Mouse (Mus musculus) liver, adult 2 months (tissue): Measurements from ENCODE around the gene Dydc1. TPM values are rescaled to one million over a fixed set of nuclear protein-coding genes. Genes with fewer than 3 reads are reported as not detected.

Experiments
- DNase-seq: peaks from one replicate; pipeline ENCODE4 v3.0.0-alpha.2; 2011; ENCODE audit warnings: low read depth, low spot score; ENCODE audit errors: extremely low read depth
- H3K27ac ChIP-seq: fragments of 200-500 bp; replicated peaks from 2 replicates; pipeline ENCODE4 v1.5.1; 2012; ENCODE audit warnings: low read depth, mild to moderate bottlenecking, control low read depth, inconsistent platforms, low read length; ENCODE audit not compliant: insufficient read depth
- H3K27me3 ChIP-seq: fragments of 200-500 bp; 2 replicates; pipeline ENCODE4 v1.6.1; 2012; ENCODE audit warnings: mild to moderate bottlenecking, moderate library complexity, low read length, inconsistent platforms; ENCODE audit not compliant: control insufficient read depth, insufficient read depth
- H3K36me3 ChIP-seq: fragments of 200-500 bp; 2 replicates; pipeline ENCODE4 v1.6.1; 2012; ENCODE audit warnings: low read length, inconsistent platforms; ENCODE audit not compliant: control insufficient read depth, insufficient read depth
- H3K4me1 ChIP-seq: fragments of 200-500 bp; 2 replicates; pipeline ENCODE4 v1.6.1; 2011; ENCODE audit warnings: low read length; ENCODE audit not compliant: control insufficient read depth, insufficient read depth
- H3K4me3 ChIP-seq: fragments of 200-500 bp; 2 replicates; pipeline ENCODE4 v1.5.1; 2011; ENCODE audit warnings: low read depth, mild to moderate bottlenecking, control low read depth, low read length, moderate library complexity; ENCODE audit not compliant: insufficient read depth
- H3K79me2 ChIP-seq: fragments of 200-500 bp; 2 replicates; pipeline ENCODE4 v1.6.1; 2012; ENCODE audit warnings: inconsistent platforms, mild to moderate bottlenecking, low read length, moderate library complexity; ENCODE audit not compliant: control insufficient read depth, insufficient read depth
- H3K9ac ChIP-seq: fragments of 200-500 bp; 2 replicates; pipeline ENCODE4 v1.6.1; 2012; ENCODE audit warnings: low read depth, mild to moderate bottlenecking, control low read depth, inconsistent platforms, low read length
- CTCF ChIP-seq: fragments of 200-500 bp; IDR thresholded peaks from 2 replicates; pipeline ENCODE4 v1.5.1; 2011; ENCODE audit warnings: low read depth, low read length, control low read depth
- POLR2A ChIP-seq: fragments of 200-500 bp; IDR thresholded peaks from 2 replicates; pipeline ENCODE4 v1.6.1; 2011; ENCODE audit warnings: low read length, control low read depth; ENCODE audit not compliant: insufficient read depth; ENCODE audit errors: extremely low read depth
- WGBS: fragments of 180-500 bp; shearing (Covaris S2); methylation state at CpG from one replicate; pipeline ENCODE4 v1.1.7; 2018; 5-methylcytosine and 5-hydroxymethylcytosine counted together
- polyA plus RNA-seq: library from polyadenylated mRNA; depleted of rRNA; stranded (reverse); fragments of >200 nt; gene quantifications from 2 replicates; pipeline ENCODE4 v1.2.3, GENCODE M21; 2012; rRNA removed
- total RNA-seq: library from RNA; depleted of rRNA; stranded (reverse); fragments of >200 nt; gene quantifications from 2 replicates; pipeline ENCODE4 v1.2.3, GENCODE M21; 2014; rRNA removed

Gene Dydc1
- not detected in 2 replicates for total RNA-seq
- polyA plus RNA-seq = not detected in 2 replicates

DNA sequence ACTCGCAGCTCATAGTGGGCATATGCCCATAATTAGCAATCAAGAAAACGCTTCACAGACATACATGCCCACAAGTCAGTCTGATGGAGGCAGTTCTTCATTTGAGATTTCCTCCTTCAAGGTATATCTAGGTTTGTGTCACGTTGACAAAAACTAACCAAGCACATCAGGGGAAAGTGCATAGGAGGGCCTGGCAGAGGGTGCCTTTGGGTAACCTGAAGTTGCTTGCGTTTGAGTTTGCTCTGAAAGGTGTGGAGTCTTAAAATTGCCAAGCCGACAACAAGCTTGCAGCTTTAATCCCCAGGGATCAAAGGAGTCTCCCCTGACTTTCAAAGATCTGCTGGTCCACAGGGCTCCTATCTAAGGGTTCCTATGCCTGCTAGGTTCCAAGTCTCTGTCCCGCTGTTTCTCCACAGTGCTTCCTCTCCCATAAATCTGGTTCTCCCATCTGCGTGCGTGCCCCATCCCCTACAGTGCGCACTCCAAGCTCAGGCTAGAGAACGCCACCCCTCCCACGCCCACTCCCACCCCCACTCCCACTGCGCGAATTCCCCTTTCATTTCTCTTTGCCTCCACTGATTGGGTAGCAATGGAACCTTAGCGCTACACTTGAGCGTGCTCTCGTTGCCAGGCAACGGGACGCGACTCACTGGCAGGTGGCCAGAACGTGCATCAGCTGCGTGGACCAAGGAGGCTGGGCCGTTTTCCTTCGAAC, at the start of gene Dydc1:
Dydc1 (plus strand) TSS at position 683 of the 715 bp plus-strand sequence.
- TF ChIP-seq POLR2A (no peak), CTCF (no peak)
- H3K36me3 ChIP-seq = no peaks in the 10 kb centered on the region
- peaks cover 3% of the 10 kb centered on the region; the same call in 1 of the 2 replicates for H3K4me1 ChIP-seq
- H3K79me2 ChIP-seq = no peaks in the 10 kb centered on the region
- H3K9ac ChIP-seq = no peak within 1 kb of the TSS
- H3K27me3 ChIP-seq = peaks cover 6% of the 10 kb centered on the region; the same call in 1 of the 2 replicates
- no peak within 1 kb of the TSS for H3K27ac ChIP-seq
- H3K4me3 ChIP-seq = peak within 1 kb of the TSS; percentile 44; the same call in 1 of the 2 replicates
- DNase-seq = no peak
- WGBS = 18% methylated on average over 23 of the region's 23 CpGs

GRCm38 (mm10) chr14:41025087-41025486, 47.6 kb upstream of the Dydc1 start:
- DNase-seq = no peak
- 83% methylated on average over 2 of the region's 2 CpGs for WGBS
- no peak for TF ChIP-seq POLR2A
- TF ChIP-seq CTCF = no peak
- Histone ChIP-seq H3K27me3 (no peaks in the 10 kb centered on the region), H3K4me3 (no peak overlapping the region), H3K4me1 (peaks cover 3% of the 10 kb centered on the region; the same call in 1 of the 2 replicates), H3K9ac (no peak overlapping the region), H3K79me2 (no peaks in the 10 kb centered on the region), H3K27ac (no peak overlapping the region), H3K36me3 (no peaks in the 10 kb centered on the region)

DNA sequence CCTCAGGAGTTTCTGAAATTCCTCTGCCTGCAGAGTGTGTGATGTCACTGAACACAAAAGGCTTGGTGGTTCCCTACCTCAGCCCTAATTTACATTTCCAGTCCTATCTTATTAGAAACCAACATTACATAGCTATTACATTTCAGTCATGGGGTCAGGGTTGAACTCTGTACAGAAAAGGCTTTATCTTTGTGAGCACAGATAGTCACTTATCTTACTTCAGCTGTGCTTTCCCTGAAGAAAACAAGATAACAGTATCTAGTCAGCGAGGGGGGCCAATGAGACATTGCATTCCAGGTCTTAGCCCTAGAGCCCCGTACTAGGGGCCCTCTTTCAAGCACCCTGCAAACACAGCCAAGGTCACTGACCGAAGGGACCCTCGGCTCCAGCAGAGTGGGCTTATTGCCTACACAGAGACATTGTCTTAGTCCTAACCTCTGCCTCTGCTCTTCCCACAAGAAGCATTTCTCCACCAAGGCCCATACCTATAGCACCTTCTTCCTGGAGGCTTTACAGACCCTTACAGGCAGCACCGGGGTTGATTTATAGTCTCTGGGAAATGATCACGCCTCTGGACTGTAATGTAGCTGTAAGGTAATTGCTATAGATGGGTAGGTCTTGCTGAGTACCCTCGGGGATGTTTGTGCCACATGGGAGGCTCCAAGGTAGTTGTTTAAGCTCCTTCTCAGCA, 47.0 kb upstream of the Dydc1 start:
- H3K27me3 ChIP-seq = no peaks in the 10 kb centered on the region
- no peaks in the 10 kb centered on the region for H3K36me3 ChIP-seq
- H3K27ac ChIP-seq = no peak overlapping the region
- H3K4me3 ChIP-seq = no peak overlapping the region
- no peak overlapping the region for H3K9ac ChIP-seq
- no peak for TF ChIP-seq CTCF
- H3K4me1 ChIP-seq = peaks cover 3% of the 10 kb centered on the region; the same call in 1 of the 2 replicates
- no peaks in the 10 kb centered on the region for H3K79me2 ChIP-seq
- no peak for DNase-seq
- WGBS = 82% methylated on average over 7 of the region's 7 CpGs

DNA sequence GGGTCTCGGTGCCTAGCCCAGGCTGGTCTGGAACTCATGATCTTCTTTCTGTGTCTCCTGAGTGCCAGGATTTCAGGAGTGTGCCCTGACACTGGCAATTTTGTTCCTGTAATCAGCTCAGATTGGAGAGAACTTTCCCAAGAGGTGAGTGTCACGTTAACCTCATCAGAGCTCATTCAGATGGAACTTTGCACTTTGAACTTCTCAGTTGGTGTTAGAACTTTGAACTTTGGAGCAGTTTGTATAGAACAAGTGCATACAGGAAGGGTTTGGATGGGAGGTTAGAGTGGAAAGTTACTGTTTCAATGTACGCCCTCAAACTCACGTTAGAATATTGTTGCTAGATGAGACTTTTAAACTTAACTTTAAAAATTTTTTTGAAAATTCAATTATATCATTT, 43.4 kb upstream of the Dydc1 start:
- no peaks in the 10 kb centered on the region for H3K79me2 ChIP-seq
- H3K36me3 ChIP-seq = no peaks in the 10 kb centered on the region
- WGBS = 46% methylated on average over 4 of the region's 4 CpGs
- TF ChIP-seq POLR2A = no peak
- no peak for TF ChIP-seq CTCF
- peak; percentile 86 for DNase-seq
- no peak overlapping the region for H3K27ac ChIP-seq
- no peaks in the 10 kb centered on the region for H3K27me3 ChIP-seq
- no peak overlapping the region for H3K4me3 ChIP-seq
- H3K4me1 ChIP-seq = peaks cover 3% of the 10 kb centered on the region; the same call in 1 of the 2 replicates
- no peak overlapping the region for H3K9ac ChIP-seq

GRCm38 (mm10) chr14:41030989-41031513, 41.7 kb upstream of the Dydc1 start:
- H3K36me3 ChIP-seq = no peaks in the 10 kb centered on the region
- no peak for DNase-seq
- H3K9ac ChIP-seq = no peak overlapping the region
- H3K4me1 ChIP-seq = peaks cover 3% of the 10 kb centered on the region; the same call in 1 of the 2 replicates
- H3K4me3 ChIP-seq = no peak overlapping the region
- TF ChIP-seq POLR2A = no peak
- TF ChIP-seq CTCF = no peak
- no peaks in the 10 kb centered on the region for H3K79me2 ChIP-seq
- no peak overlapping the region for H3K27ac ChIP-seq
- no peaks in the 10 kb centered on the region for H3K27me3 ChIP-seq
- WGBS = 84% methylated on average over 6 of the region's 6 CpGs
